Mouse (Mus musculus): ENCODE data around the gene Itga9. TPM values are rescaled to one million over a fixed set of nuclear protein-coding genes. Genes with fewer than 3 reads are reported as not detected.

Gene Itga9
- polyA plus RNA-seq, 1 experiment, result 0.14 TPM

DNA sequence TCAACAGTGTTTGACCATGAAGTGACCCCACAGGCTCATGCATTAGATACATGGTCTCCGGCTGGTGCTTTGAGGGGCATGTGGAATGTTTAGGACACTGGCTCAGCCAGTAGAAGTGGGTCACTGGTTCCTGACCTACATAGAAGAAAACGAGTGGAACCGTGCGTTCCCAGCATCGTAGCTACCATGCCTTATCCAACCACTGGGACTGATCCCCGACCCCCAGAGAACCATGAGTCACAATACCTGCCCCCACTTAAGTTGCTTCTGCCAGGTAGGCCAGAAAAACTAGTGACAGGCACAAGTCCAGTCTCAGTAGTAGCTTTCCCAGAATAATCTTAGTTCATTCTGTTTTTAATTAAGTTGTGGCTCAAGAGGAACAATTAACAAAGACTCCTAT lies 121.8 kb downstream of the Itga9 start:
- Histone ChIP-seq H3K4me2 (ENCODE audit: low read depth) (no peak overlapping the region), H3K79me2 (ENCODE audit: control insufficient read depth, insufficient read depth) (no peaks in the 10 kb centered on the region), H3K4me3 (no peak overlapping the region), H3ac (ENCODE audit: control insufficient read depth, insufficient read length) (no peak overlapping the region), H3K27me3 (ENCODE audit: control insufficient read depth, insufficient read depth, insufficient read length) (no peaks in the 10 kb centered on the region), H3K36me3 (ENCODE audit: control insufficient read depth, insufficient read depth) (no peaks in the 10 kb centered on the region)
- TF ChIP-seq TCF12 (IDR thresholded peaks at IDR 0.05; ENCODE audit: insufficient read depth, poor library complexity, severe bottlenecking) (no peak), REST (IDR thresholded peaks at IDR 0.05; ENCODE audit: insufficient read depth, insufficient read length) (no peak), POLR2A (IDR thresholded peaks at IDR 0.05; ENCODE audit: insufficient read length, low read depth) (no peak), MYOG (IDR thresholded peaks at IDR 0.05; ENCODE audit: control insufficient read depth in 1 of 3, insufficient read depth in 1 of 3, insufficient read length in 2 of 3, low read depth in 2 of 3) (no peak), TCF3 (IDR thresholded peaks at IDR 0.05; ENCODE audit: insufficient read length, low read depth) (no peak), MYOD1 (IDR thresholded peaks at IDR 0.05; ENCODE audit: control insufficient read depth in 1 of 3, insufficient read length in 2 of 3, low read depth in 2 of 3) (no peak), USF1 (IDR thresholded peaks at IDR 0.05; ENCODE audit: low read depth) (no peak), MAX (IDR thresholded peaks at IDR 0.05; ENCODE audit: low read depth) (no peak)

DNA sequence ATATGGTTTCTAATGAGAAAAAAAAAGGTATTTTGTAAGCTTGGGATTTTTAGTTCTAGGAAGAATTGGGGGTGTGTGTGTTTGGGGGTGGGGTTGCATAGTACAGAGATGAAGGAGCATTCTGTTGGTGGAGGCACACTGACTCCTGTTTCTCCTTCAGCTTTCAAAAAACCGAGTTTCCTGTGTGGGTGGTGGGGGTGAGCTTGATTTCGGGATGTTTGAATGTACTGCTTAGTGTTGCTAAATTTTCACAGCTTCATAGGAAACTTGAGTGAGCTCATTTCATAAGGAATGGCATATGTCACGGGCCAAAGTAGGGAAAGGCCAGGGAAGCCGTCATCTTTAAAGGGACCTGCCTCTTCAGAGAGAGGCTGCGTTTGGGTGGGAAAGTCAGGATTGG lies 122.5 kb downstream of the Itga9 start:
- no peaks in the 10 kb centered on the region for H3K36me3 ChIP-seq (ENCODE audit: control insufficient read depth, insufficient read depth)
- H3K27me3 ChIP-seq (ENCODE audit: control insufficient read depth, insufficient read depth, insufficient read length), result no peaks in the 10 kb centered on the region
- TF ChIP-seq CEBPB (IDR thresholded peaks at IDR 0.05; ENCODE audit: insufficient read depth, poor library complexity, severe bottlenecking) (no peak), POLR2AphosphoS2 (IDR thresholded peaks at IDR 0.05; ENCODE audit: insufficient read length, low read depth) (no peak)
- no peak overlapping the region for H3K4me3 ChIP-seq
- no peak overlapping the region for H3ac ChIP-seq (ENCODE audit: control insufficient read depth, insufficient read length)
- no peaks in the 10 kb centered on the region for H3K79me2 ChIP-seq (ENCODE audit: control insufficient read depth, insufficient read depth)
- H3K4me2 ChIP-seq (ENCODE audit: low read depth), result no peak overlapping the region

DNA sequence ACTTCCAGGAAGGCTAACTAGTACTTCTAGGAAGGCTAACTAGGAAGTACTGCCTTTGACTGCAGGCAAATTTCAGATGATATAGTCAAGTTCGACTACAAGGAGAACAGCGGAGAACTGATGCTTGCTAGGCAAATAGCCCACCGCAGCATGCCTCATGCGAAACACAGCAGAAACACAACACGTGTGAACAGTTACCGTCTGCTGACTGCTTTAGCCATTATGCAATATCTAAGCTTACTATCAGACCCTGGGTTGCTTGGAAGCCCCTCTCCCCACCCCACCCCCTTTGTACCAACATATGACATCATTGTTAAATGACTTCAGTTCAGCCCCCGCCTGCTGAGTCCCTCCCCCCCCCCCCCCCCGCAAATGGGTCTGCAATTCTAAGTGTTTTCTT lies 123.7 kb downstream of the Itga9 start:
- no peaks in the 10 kb centered on the region for H3K79me2 ChIP-seq (ENCODE audit: control insufficient read depth, insufficient read depth)
- no peak overlapping the region for H3ac ChIP-seq (ENCODE audit: control insufficient read depth, insufficient read length)
- H3K36me3 ChIP-seq (ENCODE audit: control insufficient read depth, insufficient read depth), result no peaks in the 10 kb centered on the region
- TF ChIP-seq TCF3 (IDR thresholded peaks at IDR 0.05; ENCODE audit: insufficient read length, low read depth), result no peak
- TF ChIP-seq CEBPB (IDR thresholded peaks at IDR 0.05; ENCODE audit: insufficient read depth, poor library complexity, severe bottlenecking), result no peak
- TF ChIP-seq POLR2AphosphoS2 (IDR thresholded peaks at IDR 0.05; ENCODE audit: insufficient read length, low read depth), result no peak
- no peak for TF ChIP-seq REST (IDR thresholded peaks at IDR 0.05; ENCODE audit: insufficient read depth, insufficient read length)
- no peak for TF ChIP-seq MYOD1 (IDR thresholded peaks at IDR 0.05; ENCODE audit: control insufficient read depth in 1 of 3, insufficient read length in 2 of 3, low read depth in 2 of 3)
- no peak for TF ChIP-seq E2F4 (IDR thresholded peaks at IDR 0.05; ENCODE audit: insufficient read depth)
- TF ChIP-seq TCF12 (IDR thresholded peaks at IDR 0.05; ENCODE audit: insufficient read depth, poor library complexity, severe bottlenecking), result no peak
- TF ChIP-seq POLR2A (IDR thresholded peaks at IDR 0.05; ENCODE audit: insufficient read length, low read depth), result no peak
- no peak for TF ChIP-seq MAX (IDR thresholded peaks at IDR 0.05; ENCODE audit: low read depth)
- TF ChIP-seq USF1 (IDR thresholded peaks at IDR 0.05; ENCODE audit: low read depth), result no peak
- TF ChIP-seq SRF (IDR thresholded peaks at IDR 0.05; ENCODE audit: control insufficient read depth, insufficient read length, low read depth), result no peak
- TF ChIP-seq MYOG (IDR thresholded peaks at IDR 0.05; ENCODE audit: control insufficient read depth in 1 of 3, insufficient read depth in 1 of 3, insufficient read length in 2 of 3, low read depth in 2 of 3), result no peak
- peaks cover 4% of the 10 kb centered on the region for H3K27me3 ChIP-seq (ENCODE audit: control insufficient read depth, insufficient read depth, insufficient read length)
- H3K4me2 ChIP-seq (ENCODE audit: low read depth), result no peak overlapping the region
- H3K4me3 ChIP-seq, result no peak overlapping the region

DNA sequence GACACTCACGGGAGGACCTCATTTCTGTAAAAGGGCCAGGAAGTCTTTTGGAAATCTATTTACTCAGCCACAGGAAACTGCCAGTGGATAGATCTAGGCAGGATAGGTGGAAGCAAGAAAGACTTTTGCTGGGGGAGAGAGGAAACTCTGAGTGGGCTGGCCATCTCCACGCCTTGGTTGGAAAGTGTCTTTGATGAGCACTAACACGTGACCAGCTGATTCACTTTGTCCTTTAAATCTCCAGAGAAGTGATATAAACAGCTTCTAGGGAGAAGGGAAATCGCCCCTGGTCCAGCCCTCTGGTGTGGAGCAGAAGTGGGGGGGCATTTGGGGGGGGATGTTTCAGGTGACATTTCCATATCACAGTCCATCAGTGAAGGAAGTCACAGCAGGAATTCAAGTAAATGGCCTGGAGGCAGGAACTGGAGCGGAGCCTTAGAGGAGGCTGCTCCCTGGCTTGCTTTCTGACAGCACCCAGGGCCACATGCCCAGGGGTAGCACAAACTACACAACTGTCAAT lies 124.4 kb downstream of the Itga9 start:
- H3K4me3 ChIP-seq, result no peak overlapping the region
- TF ChIP-seq MAX (IDR thresholded peaks at IDR 0.05; ENCODE audit: low read depth) (no peak), POLR2AphosphoS2 (IDR thresholded peaks at IDR 0.05; ENCODE audit: insufficient read length, low read depth) (no peak), MYOG (IDR thresholded peaks at IDR 0.05; ENCODE audit: control insufficient read depth in 1 of 3, insufficient read depth in 1 of 3, insufficient read length in 2 of 3, low read depth in 2 of 3) (no peak), E2F4 (IDR thresholded peaks at IDR 0.05; ENCODE audit: insufficient read depth) (no peak), USF1 (IDR thresholded peaks at IDR 0.05; ENCODE audit: low read depth) (no peak)

DNA sequence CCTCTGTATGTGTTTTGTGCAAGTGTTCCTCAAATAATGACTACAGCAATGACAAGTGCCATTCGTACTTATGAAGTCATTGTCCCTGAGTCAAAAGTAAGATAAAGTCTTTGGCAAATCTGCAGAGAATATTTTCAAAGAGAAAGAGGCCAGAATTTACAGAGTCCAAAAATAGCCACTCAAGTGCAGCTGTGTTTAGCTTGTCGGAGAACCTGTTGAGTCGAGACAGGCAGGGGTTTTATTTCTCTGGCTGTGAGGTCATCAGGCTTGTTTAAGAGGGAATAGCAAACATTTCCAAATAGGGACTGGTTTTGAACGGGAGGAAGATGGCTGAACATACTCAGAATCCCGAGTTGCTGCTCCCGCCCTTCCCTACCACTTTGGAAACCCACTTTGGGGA lies 125.2 kb downstream of the Itga9 start:
- Histone ChIP-seq H3K36me3 (ENCODE audit: control insufficient read depth, insufficient read depth) (no peaks in the 10 kb centered on the region), H3K4me3 (no peak overlapping the region), H3K27me3 (ENCODE audit: control insufficient read depth, insufficient read depth, insufficient read length) (peaks cover 14% of the 10 kb centered on the region), H3ac (ENCODE audit: control insufficient read depth, insufficient read length) (no peak overlapping the region), H3K4me2 (ENCODE audit: low read depth) (no peak overlapping the region), H3K79me2 (ENCODE audit: control insufficient read depth, insufficient read depth) (no peaks in the 10 kb centered on the region)
- peak in 1 of 3 experiments; percentile 9 for TF ChIP-seq MYOG (IDR thresholded peaks at IDR 0.05; ENCODE audit: control insufficient read depth in 1 of 3, insufficient read depth in 1 of 3, insufficient read length in 2 of 3, low read depth in 2 of 3)
- TF ChIP-seq SRF (IDR thresholded peaks at IDR 0.05; ENCODE audit: control insufficient read depth, insufficient read length, low read depth), result no peak

More for the DNA sequence above, 124.4 kb downstream of the Itga9 start:
- H3K79me2 ChIP-seq (ENCODE audit: control insufficient read depth, insufficient read depth), result no peaks in the 10 kb centered on the region
- H3K4me2 ChIP-seq (ENCODE audit: low read depth), result no peak overlapping the region
- H3K27me3 ChIP-seq (ENCODE audit: control insufficient read depth, insufficient read depth, insufficient read length), result peaks cover 8% of the 10 kb centered on the region
- no peak overlapping the region for H3ac ChIP-seq (ENCODE audit: control insufficient read depth, insufficient read length)
- no peaks in the 10 kb centered on the region for H3K36me3 ChIP-seq (ENCODE audit: control insufficient read depth, insufficient read depth)

Measured in myocyte (in vitro differentiated cells).